Mouse (Mus musculus) heart, adult 2 months (tissue): ENCODE results near the gene Msrb3.

Source experiments
- CTCF ChIP-seq: fragments of 200-600 bp; IDR thresholded peaks from 2 replicates; pipeline ENCODE4 v1.8.1; 2022; ENCODE audit warnings: antibody characterized with exemption, mild to moderate bottlenecking, moderate library complexity
- EP300 ChIP-seq: fragments of 200-500 bp; IDR thresholded peaks from 2 replicates; pipeline ENCODE4 v1.6.1; 2011; ENCODE audit warnings: low read depth, low read length, control low read depth; ENCODE audit not compliant: insufficient read depth
- POLR2A ChIP-seq: fragments of 200-500 bp; IDR thresholded peaks from 2 replicates; pipeline ENCODE4 v1.6.1; 2011; ENCODE audit warnings: mild to moderate bottlenecking, low read depth, low read length, control low read depth; ENCODE audit not compliant: insufficient read depth

DNA sequence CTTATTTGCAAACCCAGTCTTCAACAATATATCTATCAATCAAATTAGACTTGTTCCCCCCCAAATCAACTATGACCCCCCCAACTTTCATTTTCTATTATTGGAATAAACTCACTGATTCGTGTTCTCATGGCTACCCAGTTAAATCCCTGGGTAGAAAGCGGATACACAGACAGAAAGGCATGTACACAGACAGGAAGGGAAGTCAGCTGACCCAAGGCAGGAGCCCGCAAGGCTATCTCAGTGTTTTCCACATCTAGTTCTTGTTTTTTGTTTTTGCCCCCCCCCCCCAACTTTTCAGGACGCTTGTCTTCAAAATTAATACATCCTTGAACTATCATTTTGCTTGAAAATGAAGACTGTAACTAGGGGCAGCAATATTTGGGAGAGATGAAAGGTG is 51.1 kb downstream of the Msrb3 start:
- no peak for TF ChIP-seq CTCF
- TF ChIP-seq POLR2A, result no peak
- TF ChIP-seq EP300, result no peak
